ENCODE assay signal across 8 mouse cellular contexts in genomic region chr6:145306331-145307124, GRCm38 (mm10). TPM values are rescaled to one million over a fixed set of nuclear protein-coding genes. Genes with fewer than 3 reads are reported as not detected.
DNase-seq lines count a peak whose midpoint lies in the region; ATAC-seq and TF ChIP-seq lines count a peak whose summit lies in the region.
"Had no signal": no experiment of that assay in that cellular context is flagged by ENCODE, and none has a peak within 500 bp of the region (broad histone marks: within the 10 kb centered on the region; RNA-seq: fewer than 3 reads in every experiment).

No protein-coding gene starts in this region.

- H3K4me1 ChIP-seq in limb, embryonic 14.5 days (ENCODE audit: control insufficient read depth, insufficient read depth, low read length) = peaks cover 11% of the 10 kb centered on the region
- peaks cover 12% of the 10 kb centered on the region for H3K4me1 ChIP-seq in limb, embryonic 10.5 days
- H3K4me1 ChIP-seq in liver, embryonic 11.5 days (replicated peaks; ENCODE audit: control insufficient read depth, insufficient read depth, low read length) = peaks cover 15% of the 10 kb centered on the region

- H3K36me3 ChIP-seq in limb, embryonic 14.5 days (ENCODE audit: control insufficient read depth, insufficient read depth, low read length) = no peaks in the 10 kb centered on the region
- H3K36me3 ChIP-seq in limb, embryonic 10.5 days = no peaks in the 10 kb centered on the region
- H3K36me3 ChIP-seq in liver, embryonic 11.5 days (ENCODE audit: control insufficient read depth, insufficient read depth, low read length) = no peaks in the 10 kb centered on the region
- H3K36me3 ChIP-seq: limb, embryonic 15.5 days had no signal

- no peak overlapping the region for H3K4me3 ChIP-seq in limb, embryonic 14.5 days (replicated peaks; ENCODE audit: low read length)
- H3K4me3 ChIP-seq in limb, embryonic 10.5 days = no peak overlapping the region
- no peak overlapping the region for H3K4me3 ChIP-seq in liver, embryonic 11.5 days (ENCODE audit: low read depth, low read length)
- H3K4me3 ChIP-seq: limb, embryonic 15.5 days had no signal

- H3K9me3 ChIP-seq in limb, embryonic 14.5 days (ENCODE audit: control insufficient read depth, low read length) = no peaks in the 10 kb centered on the region
- no peaks in the 10 kb centered on the region for H3K9me3 ChIP-seq in limb, embryonic 10.5 days (replicated peaks)
- H3K9me3 ChIP-seq in liver, embryonic 11.5 days (ENCODE audit: control insufficient read depth, low read length) = no peaks in the 10 kb centered on the region
- H3K9me3 ChIP-seq: limb, embryonic 15.5 days had no signal

- WGBS in limb, embryonic 14.5 days = 78% methylated on average over 18 of the region's 18 CpGs
- 92% methylated on average over 18 of the region's 18 CpGs for WGBS in limb, embryonic 10.5 days
- WGBS in liver, embryonic 11.5 days = 55% methylated on average over 18 of the region's 18 CpGs

- no peak for TF ChIP-seq POLR2A in limb, embryonic 14.5 days (IDR thresholded peaks at IDR 0.05; ENCODE audit: borderline replicate concordance, extremely low read depth, insufficient read depth, insufficient read length)

- no peak for DNase-seq in limb, embryonic 14.5 days (ENCODE audit: low spot score)
- DNase-seq in limb, embryonic 10.5 days (ENCODE audit: low spot score) = no peak
- peak; percentile 40 to 61 for DNase-seq in frontal cortex, postnatal 14 days (ENCODE audit: low spot score in 2 of 2)
- no peak for DNase-seq in liver, embryonic 11.5 days (ENCODE audit: low spot score)
- DNase-seq in c-Kit-positive CD71-positive TER-119-positive erythroid progenitor cells, embryonic 14.5 days (ENCODE audit: low spot score) = no peak

- H3K27ac ChIP-seq in limb, embryonic 14.5 days (replicated peaks; ENCODE audit: low read depth, low read length) = no peak overlapping the region
- no peak overlapping the region for H3K27ac ChIP-seq in limb, embryonic 10.5 days
- no peak overlapping the region for H3K27ac ChIP-seq in liver, embryonic 11.5 days (ENCODE audit: low read depth, low read length)
- H3K27ac ChIP-seq: limb, embryonic 15.5 days had no signal

- no peak overlapping the region for H3K4me2 ChIP-seq in limb, embryonic 14.5 days (replicated peaks; ENCODE audit: low read depth, low read length, severe bottlenecking)
- peak overlapping the region; percentile 43 for H3K4me2 ChIP-seq in liver, embryonic 11.5 days
- H3K4me2 ChIP-seq: limb, embryonic 15.5 days had no signal

- H3K9ac ChIP-seq in limb, embryonic 14.5 days (ENCODE audit: low read depth, low read length, severe bottlenecking) = no peak overlapping the region
- H3K9ac ChIP-seq in liver, embryonic 11.5 days (ENCODE audit: low read depth, low read length) = no peak overlapping the region
- H3K9ac ChIP-seq: limb, embryonic 15.5 days had no signal

- H3K27me3 ChIP-seq in limb, embryonic 14.5 days (ENCODE audit: control insufficient read depth, insufficient read depth, low read length) = no peaks in the 10 kb centered on the region; the same call in 1 of the 2 replicates
- H3K27me3 ChIP-seq in limb, embryonic 10.5 days (ENCODE audit: low read depth, poor library complexity, severe bottlenecking) = no peaks in the 10 kb centered on the region
- H3K27me3 ChIP-seq in liver, embryonic 11.5 days (replicated peaks; ENCODE audit: control insufficient read depth, insufficient read depth, low read length) = no peaks in the 10 kb centered on the region
- H3K27me3 ChIP-seq: limb, embryonic 15.5 days had no signal

- peak; percentile 61 for ATAC-seq in limb, embryonic 14.5 days (ENCODE audit: low FRiP score, low read depth)
- ATAC-seq in liver, embryonic 11.5 days (replicated peaks; ENCODE audit: low FRiP score) = no peak
- ATAC-seq in neutrophil, adult 5-6 weeks (ENCODE audit: extremely low read depth, insufficient number of reproducible peaks, low FRiP score, poor library complexity, severe bottlenecking) = peak; percentile 73
- ATAC-seq in erythroid progenitor cell, adult 5-6 weeks (replicated peaks; ENCODE audit: low FRiP score, poor library complexity, severe bottlenecking) = no peak

RNA-seq across cellular contexts. Expression of gene Kras, which starts 56.5 kb away (rescaled TPM):
- polyA plus RNA-seq in limb, embryonic 14.5 days (2012; rRNA removed) = 33.3 and 35.1 TPM in 2 replicates
- 67.8 and 74.1 TPM in 2 replicates for polyA plus RNA-seq in limb, embryonic 14.5 days (2014; fragmentation: Nextera tagmentation; extraction: Ambion mirVana)
- polyA plus RNA-seq in limb, embryonic 10.5 days (2016; fragmentation: Nextera tagmentation; extraction: Ambion mirVana) = 78.5 and 80.8 TPM in 2 replicates
- polyA plus RNA-seq in liver, embryonic 11.5 days (2014; fragmentation: Nextera tagmentation; extraction: Ambion mirVana) = 92.3 and 92.8 TPM in 2 replicates
- total RNA-seq in neutrophil, adult 5-6 weeks (2017) = 72.0 and 81.2 TPM in 2 replicates
- 55.9 and 71.3 TPM in 2 replicates for total RNA-seq in erythroid progenitor cell, adult 5-6 weeks (2015; ENCODE audit: low replicate concordance)
- 32.5 and 51.3 TPM in 2 replicates for total RNA-seq in erythroid progenitor cell, adult 5-6 weeks (2017; ENCODE audit: low replicate concordance)

Comparison
In these comparisons a context has a peak if more than half of its experiments do, and no peak if none do; other contexts are left out.
1. ATAC-seq: peak in limb, embryonic 14.5 days (single experiment) and neutrophil, adult 5-6 weeks (single experiment); none in liver, embryonic 11.5 days (single experiment) and erythroid progenitor cell, adult 5-6 weeks (single experiment).
2. DNase-seq: peak in frontal cortex, postnatal 14 days (2 of 2); none in limb, embryonic 14.5 days (single experiment), limb, embryonic 10.5 days (single experiment), liver, embryonic 11.5 days (single experiment) and c-Kit-positive CD71-positive TER-119-positive erythroid progenitor cells, embryonic 14.5 days (single experiment).